Mouse (Mus musculus) lung, postnatal 25 days (tissue): ENCODE results near the gene Rassf2.
A peak's percentile ranks its signal among the peaks of the same experiment; 100 is the strongest.

ENCODE experiments used
- DNase-seq: peaks from one replicate; pipeline ENCODE4 v3.0.0; 2022; ENCODE audit warnings: low spot score

Rassf2 gene

DNA sequence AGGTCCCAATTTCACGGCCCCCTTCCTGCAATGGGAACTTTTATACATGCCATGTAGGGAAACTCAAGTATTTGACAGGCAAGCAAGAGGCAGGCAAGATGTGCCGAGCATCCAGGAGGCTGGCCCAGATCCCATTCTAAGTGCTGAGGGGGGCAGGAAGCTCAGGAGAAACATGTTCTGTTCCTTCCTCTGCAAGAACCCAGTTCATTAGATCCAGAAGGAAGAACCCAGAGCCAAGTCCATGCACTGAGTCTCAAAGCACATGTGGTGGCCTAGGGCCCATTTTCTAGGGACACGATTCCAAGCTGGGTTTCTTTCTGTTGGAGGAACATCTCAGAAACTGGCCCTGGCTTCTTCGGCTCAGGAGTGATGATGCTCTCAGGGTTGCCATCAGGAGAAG is 24.6 kb downstream of the Rassf2 start:
- no peak for DNase-seq

DNA sequence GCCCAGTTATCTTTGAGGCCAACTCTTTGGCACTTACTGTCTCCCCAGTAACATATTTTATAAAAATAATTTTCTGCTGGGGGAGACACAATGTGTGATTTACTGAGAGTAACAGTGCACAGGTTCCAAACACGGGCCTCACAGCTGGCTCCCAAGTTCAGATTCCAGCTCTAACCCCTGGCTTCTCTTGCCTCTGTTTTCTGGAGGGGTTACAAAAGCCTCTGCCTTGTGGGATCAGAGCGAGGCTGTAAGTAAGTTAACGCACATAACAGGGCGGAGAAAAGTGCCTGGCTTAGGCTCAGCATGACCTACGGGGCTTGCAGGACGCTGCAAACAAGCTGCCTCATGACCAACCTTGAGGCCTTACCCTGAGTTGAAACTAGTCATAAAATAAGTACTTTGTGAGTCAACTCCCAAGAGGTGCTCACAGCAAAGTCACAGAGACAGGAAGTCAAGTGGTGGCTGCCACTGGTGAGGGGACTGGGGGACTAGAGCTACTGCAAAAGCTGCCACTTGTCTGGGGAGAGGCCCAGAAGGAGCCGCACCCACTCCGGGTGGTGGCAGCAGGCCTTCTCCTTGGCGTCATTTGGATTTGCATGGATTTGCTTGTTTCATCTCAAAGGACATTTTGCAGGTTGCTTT is 25.4 kb downstream of the Rassf2 start:
- peak; percentile 80 for DNase-seq

DNA sequence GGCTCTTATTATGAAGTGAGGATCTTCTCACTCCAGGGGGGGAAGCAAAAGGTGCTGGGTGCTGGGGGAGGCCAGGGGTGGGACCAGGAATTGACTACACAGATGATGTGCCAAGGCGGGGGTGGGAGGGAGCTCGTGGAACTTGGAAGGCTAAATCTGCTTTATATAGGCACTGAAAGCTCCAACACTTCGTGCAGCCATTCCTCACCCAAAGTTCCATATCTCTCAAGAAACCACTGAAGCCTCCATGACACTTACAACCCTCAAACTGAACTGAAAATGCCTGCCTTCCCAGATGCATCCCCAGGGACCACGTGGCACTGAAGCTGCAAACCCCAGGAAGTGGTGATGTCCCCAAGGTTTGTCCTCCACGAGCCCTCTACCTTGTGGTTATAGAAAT is 26.1 kb downstream of the Rassf2 start:
- no peak for DNase-seq

DNA sequence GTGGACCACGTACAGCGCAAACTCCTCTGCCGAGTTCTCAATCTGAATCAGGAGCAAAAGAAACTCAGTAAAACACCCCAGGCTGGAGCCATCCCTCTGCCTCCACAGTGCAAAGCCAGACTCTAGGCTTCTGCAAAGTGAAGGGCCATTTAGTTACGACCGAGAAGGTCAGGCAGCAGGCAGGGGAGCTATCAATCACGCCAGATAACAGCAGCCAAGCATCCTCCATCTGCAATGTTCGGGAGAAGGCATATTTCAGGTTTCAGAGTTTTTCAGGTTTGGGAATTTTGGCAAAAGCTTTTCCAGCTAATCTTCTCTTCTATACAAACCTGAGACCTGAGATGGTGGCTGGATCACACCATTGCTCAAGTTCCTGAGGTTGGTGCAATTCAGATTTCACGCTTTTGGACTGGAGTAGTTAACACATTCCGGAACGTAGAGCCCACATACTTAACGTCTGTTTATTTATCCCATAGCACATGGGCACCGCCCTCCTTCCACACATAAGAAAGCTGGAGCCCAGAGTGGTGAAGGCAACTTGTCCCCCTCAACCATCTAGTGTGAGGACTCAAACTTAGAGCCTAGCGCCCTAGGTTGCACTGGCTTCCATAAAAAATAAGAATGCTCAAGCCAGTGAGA is 28.2 kb downstream of the Rassf2 start:
- peak; percentile 48 for DNase-seq

DNA sequence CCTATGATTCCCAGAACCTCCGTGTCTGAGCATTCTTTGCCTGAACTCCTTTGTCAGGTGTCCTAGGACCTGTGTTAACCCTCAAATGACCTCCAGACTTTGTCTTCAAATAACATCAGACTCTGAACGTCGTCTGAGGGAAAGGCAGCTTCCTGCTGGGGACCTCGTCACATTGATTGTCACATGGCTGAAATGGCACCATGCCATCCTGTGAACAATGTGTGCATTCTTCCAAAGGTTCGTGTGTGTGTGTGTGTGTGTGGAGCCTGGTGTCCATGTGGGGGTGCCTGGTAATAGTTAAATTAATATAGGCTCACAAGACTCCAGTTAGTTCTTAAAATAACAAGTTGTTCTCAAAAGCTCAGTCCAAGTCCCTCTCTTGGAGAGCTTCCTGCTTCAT is 32.7 kb downstream of the Rassf2 start:
- no peak for DNase-seq

DNA sequence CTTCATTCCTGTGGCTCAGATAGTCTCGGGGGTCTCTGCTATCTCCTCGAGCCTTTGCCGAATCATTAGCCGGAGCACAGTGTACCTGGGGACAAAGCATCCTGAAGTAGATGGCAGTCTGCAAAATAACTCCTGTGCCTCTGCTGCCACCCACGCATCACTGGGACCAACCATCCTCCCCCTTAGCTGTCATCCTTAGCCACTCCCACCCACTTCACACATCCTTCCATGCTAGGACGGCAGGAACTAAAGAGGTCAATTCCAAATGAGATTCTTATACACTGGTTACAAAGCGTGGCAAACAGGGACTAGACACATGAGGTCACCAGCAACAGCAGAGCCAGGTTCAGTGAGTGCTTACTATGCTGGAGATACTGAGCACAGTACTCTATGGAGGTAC is 33.7 kb downstream of the Rassf2 start:
- DNase-seq: no peak

DNA sequence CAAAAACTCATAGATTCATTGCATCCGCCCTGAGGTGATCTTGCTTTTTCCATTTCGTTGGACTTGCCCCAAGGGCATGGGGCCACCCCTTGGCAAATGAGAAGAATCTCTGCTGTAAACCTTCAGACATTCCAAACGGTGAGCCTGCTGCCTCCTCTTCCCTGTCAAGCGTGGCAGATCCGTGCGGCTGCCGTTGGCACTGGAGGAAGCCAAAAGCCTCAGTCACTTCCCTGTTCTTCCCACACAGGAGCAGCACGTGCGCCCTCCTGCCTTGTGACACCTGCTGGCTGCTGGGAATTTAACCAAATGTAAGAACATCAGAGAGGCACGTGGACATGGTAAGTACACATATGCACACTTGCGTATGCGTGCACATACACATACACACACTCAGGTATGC is 34.3 kb downstream of the Rassf2 start:
- DNase-seq: no peak

DNA sequence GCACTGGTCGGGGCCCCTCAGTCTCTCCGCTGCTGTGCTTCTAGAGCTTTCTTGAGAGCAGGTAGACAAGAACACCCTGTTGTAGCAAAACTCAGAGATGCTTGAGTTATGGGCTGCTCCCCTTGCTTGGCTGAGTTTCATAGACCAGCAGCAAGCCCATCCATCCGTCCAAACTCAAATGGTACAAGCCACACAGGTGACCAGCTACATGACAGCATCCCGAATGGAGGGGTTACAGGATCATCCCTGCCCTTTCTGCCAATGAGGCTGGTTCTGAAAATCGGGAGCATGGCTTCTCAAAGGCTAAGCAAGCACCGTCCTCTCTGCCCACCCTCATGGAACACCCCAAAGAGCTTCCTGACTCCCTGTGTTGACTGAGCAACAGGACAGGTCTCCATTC is 35.1 kb downstream of the Rassf2 start:
- DNase-seq: no peak

DNA sequence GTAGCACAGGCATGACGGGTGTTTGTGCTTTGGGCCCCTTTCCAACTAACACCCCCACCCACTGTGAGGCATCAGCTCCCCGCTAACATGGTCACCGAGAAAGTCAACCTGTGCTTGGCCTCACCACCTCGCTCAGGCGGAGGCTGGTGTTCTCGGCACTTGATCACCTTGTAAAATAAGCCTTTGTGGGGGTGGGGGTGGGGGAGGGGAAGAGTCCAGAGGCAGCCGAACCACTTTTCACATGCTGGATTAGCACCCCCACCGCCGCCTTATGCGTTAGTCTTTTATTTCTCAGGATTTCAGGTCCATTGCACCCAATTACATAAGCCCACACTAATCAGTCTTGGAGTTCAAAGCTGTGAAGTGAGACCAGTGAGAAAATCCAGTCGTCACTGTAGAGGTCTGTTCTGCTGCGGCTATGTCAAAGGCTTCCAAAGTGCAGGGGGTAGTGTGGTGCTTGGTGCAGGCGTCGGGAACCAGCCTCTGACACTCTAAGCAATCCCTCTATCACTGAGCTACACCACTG is 36.4 kb downstream of the Rassf2 start:
- DNase-seq: no peak

DNA sequence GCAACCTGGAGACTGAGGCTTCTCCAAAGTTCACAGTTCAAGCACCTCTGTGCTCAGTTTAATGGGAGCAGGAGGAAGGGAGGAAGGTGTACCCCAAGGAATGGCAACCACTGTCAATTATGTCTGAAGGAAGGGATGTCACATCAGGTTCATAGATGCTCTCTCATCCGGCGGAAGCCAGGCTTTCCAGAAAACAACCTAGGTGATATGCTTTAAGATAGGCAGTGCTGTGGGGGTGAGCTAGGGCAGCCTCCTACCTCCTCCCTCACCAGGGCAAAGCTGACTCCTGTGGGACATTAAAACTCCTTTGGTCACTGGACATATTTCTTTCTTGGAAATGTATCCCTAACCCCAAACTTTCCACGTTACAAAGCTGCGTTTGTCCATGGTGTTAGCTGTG is 36.9 kb downstream of the Rassf2 start:
- no peak for DNase-seq

DNA sequence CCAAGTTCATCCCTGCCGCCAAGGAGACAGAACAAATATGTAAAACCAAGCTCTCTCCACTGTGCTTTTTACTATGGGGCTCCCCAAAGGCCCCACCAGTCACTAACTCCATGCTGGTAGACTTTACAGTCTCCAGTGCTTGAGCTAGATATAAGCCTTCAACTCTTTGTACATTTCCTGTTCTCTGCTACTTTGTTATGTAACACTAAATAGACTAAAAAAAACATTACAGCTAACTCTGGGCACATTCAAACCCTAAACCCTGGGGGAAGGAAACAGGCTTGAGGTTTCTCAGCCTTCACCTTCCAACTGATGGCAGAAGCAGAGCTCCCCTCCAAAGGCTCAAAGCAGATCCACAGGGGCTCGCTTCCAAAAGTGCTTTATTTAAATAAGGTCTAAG is 37.6 kb downstream of the Rassf2 start:
- DNase-seq: no peak

DNA sequence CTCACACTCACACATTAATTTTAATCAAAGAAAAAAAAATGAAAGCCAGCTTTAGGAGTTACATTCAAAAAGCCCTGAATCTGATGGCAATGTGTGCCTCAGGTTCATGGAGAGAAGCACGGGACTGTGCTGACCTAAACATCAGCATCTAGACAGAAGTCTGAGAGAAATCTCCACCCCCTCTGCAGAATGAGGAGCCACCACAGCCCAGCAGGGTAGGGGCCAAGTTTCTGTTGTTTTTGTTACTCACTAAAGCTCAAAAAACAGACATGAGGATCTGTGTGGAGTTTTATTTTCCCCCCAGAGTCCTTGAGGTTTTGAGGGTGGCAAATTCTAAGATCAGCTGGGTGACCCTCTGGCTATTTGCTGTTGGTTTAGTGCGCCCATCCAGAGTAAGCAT is 41.5 kb downstream of the Rassf2 start:
- DNase-seq: no peak

DNA sequence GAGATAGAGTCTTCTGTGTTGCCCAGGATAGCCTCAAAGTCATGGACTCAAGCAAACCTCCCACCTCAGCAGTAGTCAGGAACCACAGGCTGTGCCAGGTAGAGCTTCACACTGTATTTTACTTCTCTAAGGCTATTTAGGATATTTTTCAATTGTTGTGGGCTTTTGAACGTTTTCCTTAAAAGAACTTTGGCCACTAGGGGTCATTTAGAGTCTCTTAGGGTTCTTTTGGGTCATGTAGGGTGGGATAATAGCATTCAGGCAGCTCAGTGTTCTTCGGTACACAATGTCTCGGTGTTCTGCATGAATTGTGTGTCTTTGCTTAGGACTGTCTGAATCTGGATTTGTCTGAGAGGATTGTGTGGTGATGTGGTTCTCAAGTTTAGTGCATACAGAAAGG is 42.1 kb downstream of the Rassf2 start:
- DNase-seq: no peak

DNA sequence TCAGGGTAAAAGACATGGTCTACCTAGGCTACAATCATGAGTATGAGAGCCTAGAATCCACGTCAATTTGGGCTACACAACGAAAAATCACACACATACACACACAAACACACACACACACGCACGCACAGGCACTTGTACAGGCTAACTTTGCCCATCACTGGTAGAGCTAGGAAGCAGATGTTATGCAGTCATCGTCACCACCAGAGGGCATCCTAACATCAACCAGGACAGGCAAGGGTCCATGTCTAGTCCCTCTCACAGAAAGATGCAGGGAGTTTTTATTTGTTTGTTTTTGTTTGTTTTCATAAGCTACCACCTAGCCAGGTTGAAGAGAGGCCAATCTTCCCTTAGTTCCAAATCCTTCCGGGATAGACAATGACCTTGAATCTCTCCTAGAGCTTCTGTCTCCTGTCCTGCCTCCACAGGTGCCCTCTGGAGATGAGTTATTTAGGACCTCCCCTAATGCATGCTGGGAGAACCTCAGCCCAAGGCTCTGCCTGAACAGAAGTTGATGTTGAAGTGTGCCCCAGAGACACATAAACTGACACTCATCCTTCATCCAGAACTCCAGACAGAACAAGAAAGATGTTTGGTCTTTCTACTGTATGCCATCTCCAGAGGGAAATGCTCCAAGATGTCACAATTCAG is 47.4 kb downstream of the Rassf2 start:
- peak; percentile 68 for DNase-seq

DNA sequence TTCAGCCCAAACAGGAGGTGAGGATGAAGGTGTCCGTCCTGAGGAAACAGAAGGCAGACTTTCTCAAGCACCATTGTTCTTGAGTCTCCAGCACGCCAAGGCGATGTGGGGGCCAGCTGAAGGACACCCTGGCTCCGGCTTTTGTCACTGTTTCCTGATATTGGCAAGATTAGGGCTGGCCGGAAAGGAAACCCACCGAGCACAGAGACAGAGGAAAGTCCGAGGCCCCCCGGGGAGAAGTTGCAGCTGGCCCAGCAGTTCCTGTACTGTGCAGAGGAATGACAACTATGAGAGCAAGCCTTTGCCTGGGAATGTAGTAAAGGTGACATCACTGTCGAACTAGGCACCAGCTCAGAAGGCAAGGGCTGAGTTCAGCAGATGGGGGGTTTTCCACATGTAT is 49.2 kb downstream of the Rassf2 start:
- no peak for DNase-seq

DNA sequence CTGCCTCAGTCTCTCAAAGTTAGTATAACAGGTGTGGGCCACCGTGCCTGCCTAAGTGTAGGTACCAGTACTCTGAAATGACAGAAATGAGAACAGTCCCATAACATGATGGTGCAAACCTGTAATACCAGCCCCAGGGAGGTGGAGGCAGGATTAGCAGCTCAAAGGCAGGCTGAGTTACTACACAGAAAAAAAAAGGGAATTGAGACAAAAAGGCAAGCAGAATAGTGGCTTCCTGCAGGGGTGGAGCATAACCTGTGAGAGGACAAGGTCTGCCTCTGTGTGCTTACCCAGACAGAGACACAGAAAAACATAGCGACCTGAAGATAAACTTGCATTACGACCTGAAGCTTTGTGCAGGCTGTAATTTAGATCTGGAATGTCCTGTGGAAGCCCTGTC is 53.4 kb downstream of the Rassf2 start:
- no peak for DNase-seq

DNA sequence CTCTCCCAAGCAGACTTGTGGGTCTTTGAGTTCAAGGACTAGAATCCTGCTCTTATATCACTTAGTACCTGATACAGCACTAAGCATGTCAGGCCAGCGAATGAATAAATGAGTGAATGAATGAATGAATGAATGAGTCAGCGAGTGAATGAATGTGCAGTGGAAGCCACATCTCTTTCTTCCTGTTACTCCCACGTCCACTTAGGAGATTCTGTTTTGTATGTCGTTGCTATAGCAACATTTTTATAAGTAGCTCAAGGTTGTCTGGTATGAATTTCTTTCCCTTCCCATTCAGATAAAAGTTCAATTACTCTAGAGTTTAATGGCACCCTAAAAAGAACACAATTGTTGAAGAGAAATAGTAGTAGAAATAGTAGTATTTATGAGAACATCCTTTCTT is 59.0 kb downstream of the Rassf2 start:
- no peak for DNase-seq

DNA sequence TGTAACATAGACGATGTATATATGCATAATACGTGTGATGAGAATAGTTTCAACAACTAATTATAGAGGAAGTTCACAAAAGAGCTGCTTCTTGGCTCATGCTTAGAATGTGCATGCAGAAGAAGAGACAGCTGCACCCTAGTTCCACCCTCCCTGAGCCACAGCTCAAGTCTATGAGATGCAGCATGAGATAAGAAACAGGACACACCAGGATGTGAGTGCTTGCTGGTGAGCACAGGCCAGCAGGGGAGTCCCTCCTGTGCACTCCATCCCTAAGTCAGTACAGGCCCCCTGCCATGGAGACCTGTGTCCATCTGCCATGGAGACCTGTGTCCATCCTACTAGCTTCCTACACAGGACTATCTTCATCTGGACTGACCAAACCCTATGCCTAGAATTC is 59.5 kb downstream of the Rassf2 start:
- no peak for DNase-seq

DNA sequence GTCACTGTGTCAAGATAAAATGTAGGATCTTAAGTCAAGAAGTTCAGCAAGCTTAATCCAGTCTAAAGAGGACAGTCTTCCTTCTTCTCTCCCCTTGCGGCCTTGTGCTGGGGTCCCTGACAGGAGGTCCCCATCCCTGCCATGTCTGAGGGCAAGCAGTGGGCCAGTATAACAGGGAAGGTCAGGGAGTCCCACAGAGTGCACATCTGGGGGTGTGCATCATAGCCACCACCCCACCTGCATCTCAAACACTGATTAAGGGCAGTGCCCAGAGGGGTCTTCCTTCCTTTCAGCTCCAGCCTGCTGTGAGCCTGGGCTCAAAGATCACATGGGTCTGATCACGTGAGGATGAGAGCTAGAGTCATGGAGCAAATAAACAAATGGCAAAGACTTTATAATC is 68.4 kb downstream of the Rassf2 start:
- no peak for DNase-seq

DNA sequence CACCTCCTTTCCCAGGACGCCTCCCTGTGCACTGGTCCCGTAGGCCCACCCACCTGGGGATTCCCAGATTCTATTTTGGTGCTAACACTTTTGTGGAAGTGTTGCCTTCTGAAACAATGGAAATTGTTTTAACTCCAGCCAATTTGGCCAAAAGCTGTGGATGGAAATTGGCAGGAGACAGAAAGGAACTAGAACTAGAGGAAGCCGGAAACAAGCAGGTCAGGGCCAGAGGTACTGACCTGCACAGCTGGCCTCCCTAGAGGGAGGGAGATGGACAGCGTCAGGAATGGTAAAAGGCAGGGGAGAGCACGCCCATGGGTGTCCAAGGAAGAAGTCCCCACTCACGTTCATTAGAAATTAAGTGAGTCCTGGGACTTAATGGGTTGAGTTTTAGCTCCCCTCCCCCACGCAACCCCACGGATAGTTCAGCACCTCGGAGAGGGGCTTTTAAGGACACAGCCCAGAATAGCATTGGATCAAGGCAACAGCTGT is 72.3 kb downstream of the Rassf2 start:
- DNase-seq: no peak

DNA sequence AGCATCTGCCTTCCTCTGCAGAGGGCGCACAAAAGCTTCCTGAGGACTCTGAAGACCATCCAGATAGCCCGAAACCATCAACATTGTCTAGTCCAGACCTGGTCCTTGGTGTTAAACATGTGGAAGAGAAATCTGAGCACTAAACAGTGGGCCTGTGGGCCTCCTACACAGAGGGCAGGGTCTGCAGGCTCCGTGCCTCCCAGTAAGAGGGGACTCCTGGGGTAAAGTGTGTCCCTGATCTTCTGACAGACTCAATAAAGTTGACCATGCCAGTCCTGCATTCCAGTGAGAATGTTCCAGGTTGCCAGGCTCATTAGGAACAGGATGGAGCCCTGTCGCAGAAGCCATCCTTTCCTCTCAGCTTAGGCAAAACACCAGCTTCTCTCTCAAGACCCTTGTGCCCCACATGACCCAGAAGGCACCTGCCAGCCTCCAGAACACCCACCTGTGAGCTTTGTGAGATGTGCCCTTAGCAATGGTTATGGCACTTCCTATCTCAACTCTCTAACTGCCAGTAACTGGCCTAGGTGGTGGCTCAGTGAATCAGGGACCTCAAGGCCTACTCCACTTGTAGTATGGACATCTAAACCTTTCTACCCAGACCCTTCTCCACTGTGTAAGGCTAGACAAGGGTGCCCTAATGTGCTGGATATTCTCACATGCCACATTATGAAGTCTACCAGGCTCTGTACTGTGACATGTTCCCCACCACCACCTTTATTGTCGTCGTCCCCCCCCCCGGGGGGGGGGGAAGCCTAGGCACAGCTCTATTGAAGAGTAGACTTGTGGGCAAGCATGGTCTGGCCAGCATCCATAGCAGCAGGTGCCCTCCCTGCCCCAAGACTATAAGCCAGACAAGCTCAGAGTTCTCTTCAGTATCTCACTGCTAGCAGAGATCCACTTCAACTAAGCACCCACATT is 73.5 kb downstream of the Rassf2 start:
- DNase-seq: no peak

DNA sequence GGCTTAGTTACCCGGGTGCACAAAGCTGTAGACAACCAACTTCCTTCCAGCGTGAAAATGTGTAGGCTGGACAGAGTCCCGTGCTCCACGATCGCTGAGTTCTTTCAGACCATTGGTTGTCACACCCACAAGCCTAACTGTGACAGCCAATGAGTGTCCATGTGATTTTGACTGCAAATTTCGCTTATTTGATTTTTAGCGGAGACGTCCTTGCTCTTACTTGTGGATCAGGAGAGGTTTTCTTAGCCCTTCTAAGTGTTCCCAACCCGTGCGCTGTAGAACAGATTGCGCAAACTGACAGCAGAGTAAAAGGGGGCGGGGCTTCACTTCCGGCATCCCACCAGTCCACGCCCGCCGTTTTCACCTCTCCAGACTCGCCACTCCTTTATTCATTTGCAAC is 74.8 kb downstream of the Rassf2 start:
- DNase-seq: peak; percentile 77
